Mouse (Mus musculus) kidney, embryonic 16.5 days (tissue): ENCODE measurements around the gene Adk. TPM values are rescaled to one million over a fixed set of nuclear protein-coding genes. Genes with fewer than 3 reads are reported as not detected.

Experiments used
- ATAC-seq: fragments of 200-750 bp; cut with Nextera tagmentation; 2 replicates; pipeline ENCODE4 v1.8.0; 2017; ENCODE audit warnings: moderate TSS enrichment; ENCODE audit not compliant: low FRiP score, low TSS enrichment
- H3K27ac ChIP-seq: fragments of 300-500 bp; sonication (generic); 2 replicates; pipeline ENCODE4 v1.5.1; 2014; ENCODE audit warnings: low read length
- H3K27me3 ChIP-seq: fragments of 300-500 bp; sonication (generic); 2 replicates; pipeline ENCODE4 v1.6.1; 2014; ENCODE audit warnings: low read length, control low read depth, mixed read lengths; ENCODE audit not compliant: insufficient read depth
- H3K36me3 ChIP-seq: fragments of 300-500 bp; sonication (generic); 2 replicates; pipeline ENCODE4 v1.6.1; 2014; ENCODE audit warnings: low read length, control low read depth, mixed read lengths; ENCODE audit not compliant: insufficient read depth
- H3K4me1 ChIP-seq: fragments of 300-500 bp; sonication (generic); 2 replicates; pipeline ENCODE4 v1.6.1; 2014; ENCODE audit warnings: low read length, control low read depth, mixed read lengths; ENCODE audit not compliant: insufficient read depth
- H3K4me2 ChIP-seq: fragments of 300-500 bp; sonication (generic); replicated peaks from 2 replicates; pipeline ENCODE4 v1.6.1; 2014; ENCODE audit warnings: low read depth, low read length
- H3K4me3 ChIP-seq: fragments of 300-500 bp; sonication (generic); 2 replicates; pipeline ENCODE4 v1.5.1; 2014; ENCODE audit warnings: mild to moderate bottlenecking, low read length
- H3K9ac ChIP-seq: fragments of 300-500 bp; sonication (generic); replicated peaks from 2 replicates; pipeline ENCODE4 v1.6.1; 2014; ENCODE audit warnings: low read length
- H3K9me3 ChIP-seq: fragments of 300-500 bp; sonication (generic); 2 replicates; pipeline ENCODE4 v1.6.1; 2016; ENCODE audit warnings: low read length, control low read depth
- WGBS: fragments of 180-500 bp; shearing (Covaris S2); extraction: QIAGEN DNeasy Blood & Tissue Kit; methylation state at CpG from one replicate; pipeline ENCODE4 v1.1.7; 2014; 5-methylcytosine and 5-hydroxymethylcytosine counted together
- polyA plus RNA-seq: library from polyadenylated mRNA; unstranded; fragments of >200 nt; fragmentation: Nextera tagmentation; extraction: Ambion mirVana; gene quantifications from 2 replicates; pipeline ENCODE4 v1.2.1, GENCODE M21; 2015

The Adk gene
- polyA plus RNA-seq, 1 experiment from 2014 or later, result 167 TPM

- no peak overlapping the region for H3K9ac ChIP-seq
Observed at GRCm38 (mm10) chr14:21268229-21268628, 215.9 kb downstream of the Adk start.

DNA sequence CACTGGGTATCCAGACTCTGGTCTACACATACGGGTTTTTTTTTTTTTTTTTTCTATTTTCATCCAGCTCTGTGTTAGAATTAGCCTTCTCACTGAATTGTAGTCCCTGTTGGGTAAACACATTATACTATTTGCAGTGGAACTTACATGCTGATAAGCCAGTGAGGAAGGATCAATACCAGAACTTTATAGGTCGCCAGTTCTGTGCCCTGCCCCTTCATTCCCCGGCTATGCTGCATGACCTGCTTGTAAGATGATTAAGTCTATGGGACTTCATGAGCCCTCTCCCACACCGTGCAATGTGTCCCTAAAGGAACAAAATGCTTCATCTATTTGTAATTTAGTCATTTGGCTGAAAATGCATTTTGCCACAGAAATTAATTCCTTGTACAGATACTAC lies 219.1 kb downstream of the Adk start:
- Histone ChIP-seq H3K4me1 (0 out of 2 replicates have a peak, but pooled peaks cover 8% of the 10 kb centered on the region), H3K9ac (no peak overlapping the region), H3K9me3 (no peaks in the 10 kb centered on the region), H3K27me3 (no peaks in the 10 kb centered on the region), H3K36me3 (no peaks in the 10 kb centered on the region), H3K4me3 (no peak overlapping the region), H3K4me2 (no peak overlapping the region), H3K27ac (no peak overlapping the region)
- no peak for ATAC-seq
- 86% methylated on average over 4 of the region's 4 CpGs for WGBS

More at GRCm38 (mm10) chr14:21268229-21268628, 215.9 kb downstream of the Adk start:
- Histone ChIP-seq H3K27me3 (no peaks in the 10 kb centered on the region), H3K36me3 (no peaks in the 10 kb centered on the region), H3K4me3 (no peak overlapping the region), H3K9me3 (no peaks in the 10 kb centered on the region), H3K4me1 (no peaks in the 10 kb centered on the region), H3K4me2 (no peak overlapping the region), H3K27ac (no peak overlapping the region)
- 91% methylated on average over 8 of the region's 8 CpGs for WGBS
- no peak for ATAC-seq

GRCm38 (mm10) chr14:21275786-21276185 lies 223.4 kb downstream of the Adk start:
- Histone ChIP-seq H3K9me3 (no peaks in the 10 kb centered on the region), H3K9ac (no peak overlapping the region), H3K27ac (no peak overlapping the region), H3K4me1 (0 out of 2 replicates have a peak, but pooled peaks cover 8% of the 10 kb centered on the region), H3K4me2 (no peak overlapping the region), H3K27me3 (no peaks in the 10 kb centered on the region), H3K4me3 (no peak overlapping the region), H3K36me3 (no peaks in the 10 kb centered on the region)
- 91% methylated on average over 1 of the region's 1 CpGs for WGBS
- no peak for ATAC-seq

- no peak overlapping the region for H3K4me2 ChIP-seq
- no peaks in the 10 kb centered on the region for H3K27me3 ChIP-seq
- H3K9me3 ChIP-seq, result no peaks in the 10 kb centered on the region
- H3K9ac ChIP-seq, result no peak overlapping the region
- no peak for ATAC-seq
- 0 out of 2 replicates have a peak, but pooled peaks cover 12% of the 10 kb centered on the region for H3K4me1 ChIP-seq
- H3K27ac ChIP-seq, result no peak overlapping the region
- H3K4me3 ChIP-seq, result no peak overlapping the region
- WGBS, result 94% methylated on average over 2 of the region's 2 CpGs
- no peaks in the 10 kb centered on the region for H3K36me3 ChIP-seq
Observed at GRCm38 (mm10) chr14:21278290-21278689, 225.9 kb downstream of the Adk start.

- Histone ChIP-seq H3K27me3 (no peaks in the 10 kb centered on the region), H3K4me1 (0 out of 2 replicates have a peak, but pooled peaks cover 7% of the 10 kb centered on the region), H3K9ac (no peak overlapping the region), H3K4me3 (no peak overlapping the region), H3K27ac (no peak overlapping the region), H3K4me2 (no peak overlapping the region), H3K9me3 (no peaks in the 10 kb centered on the region), H3K36me3 (no peaks in the 10 kb centered on the region)
- ATAC-seq, result no peak
- WGBS, result 62% methylated on average over 6 of the region's 6 CpGs
Observed at GRCm38 (mm10) chr14:21278907-21279535, 226.6 kb downstream of the Adk start.

DNA sequence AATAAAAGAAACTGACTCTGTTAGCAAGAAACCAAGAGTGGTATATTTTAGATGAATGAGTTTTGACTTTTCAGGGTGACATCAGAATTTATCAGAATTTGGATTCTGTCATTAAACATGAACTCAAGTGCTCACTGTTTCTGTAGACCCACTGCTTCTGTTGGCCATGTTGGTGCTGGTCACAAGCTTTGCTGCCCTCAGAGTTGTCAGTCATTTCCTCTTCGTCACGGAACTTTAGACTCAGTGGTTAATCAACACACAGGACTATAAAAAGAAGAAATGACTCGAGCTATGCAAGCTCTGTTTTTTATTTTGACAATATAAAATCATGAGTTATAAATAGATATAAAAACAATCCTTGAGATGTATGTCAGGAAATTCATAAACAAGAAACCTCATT lies 228.1 kb downstream of the Adk start:
- no peaks in the 10 kb centered on the region for H3K36me3 ChIP-seq
- no peak for ATAC-seq
- 0 out of 2 replicates have a peak, but pooled peaks cover 4% of the 10 kb centered on the region for H3K4me1 ChIP-seq
- H3K9me3 ChIP-seq, result no peaks in the 10 kb centered on the region
- H3K4me2 ChIP-seq, result no peak overlapping the region
- no peak overlapping the region for H3K27ac ChIP-seq
- H3K9ac ChIP-seq, result no peak overlapping the region
- H3K27me3 ChIP-seq, result no peaks in the 10 kb centered on the region
- WGBS, result 54% methylated on average over 3 of the region's 3 CpGs
- H3K4me3 ChIP-seq, result no peak overlapping the region

DNA sequence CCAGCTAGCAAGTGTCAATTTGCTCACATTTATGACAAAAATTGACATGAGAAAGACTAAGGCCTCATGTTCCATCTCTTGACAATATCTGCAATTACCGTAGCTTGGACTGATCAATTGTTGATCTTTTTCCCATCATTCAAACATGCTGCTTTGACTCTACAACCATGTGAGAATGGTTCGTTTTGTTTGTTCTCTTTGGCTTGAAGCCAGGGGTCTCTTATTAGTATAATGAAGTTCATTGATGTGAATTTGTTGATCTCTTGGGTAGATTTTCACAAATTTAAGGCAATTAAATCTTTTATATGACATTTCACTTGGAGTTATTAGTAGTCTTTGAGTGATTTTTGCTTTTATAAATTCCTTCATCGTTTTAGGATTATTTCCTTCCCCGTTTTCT lies 229.1 kb downstream of the Adk start:
- H3K27me3 ChIP-seq, result no peaks in the 10 kb centered on the region
- no peak overlapping the region for H3K4me3 ChIP-seq
- H3K9me3 ChIP-seq, result no peaks in the 10 kb centered on the region
- no peak overlapping the region for H3K9ac ChIP-seq
- H3K36me3 ChIP-seq, result no peaks in the 10 kb centered on the region
- H3K4me2 ChIP-seq, result no peak overlapping the region
- H3K4me1 ChIP-seq, result 0 out of 2 replicates have a peak, but pooled peaks cover 8% of the 10 kb centered on the region
- no peak overlapping the region for H3K27ac ChIP-seq
- ATAC-seq, result no peak
- WGBS, result 80% methylated on average over 4 of the region's 4 CpGs

- Histone ChIP-seq H3K4me1 (0 out of 2 replicates have a peak, but pooled peaks cover 10% of the 10 kb centered on the region), H3K27ac (no peak overlapping the region), H3K4me2 (no peak overlapping the region), H3K36me3 (no peaks in the 10 kb centered on the region), H3K9ac (no peak overlapping the region), H3K4me3 (no peak overlapping the region), H3K27me3 (no peaks in the 10 kb centered on the region), H3K9me3 (no peaks in the 10 kb centered on the region)
- 54% methylated on average over 7 of the region's 7 CpGs for WGBS
- ATAC-seq, result no peak
Observed at GRCm38 (mm10) chr14:21284116-21284515, 231.7 kb downstream of the Adk start.

DNA sequence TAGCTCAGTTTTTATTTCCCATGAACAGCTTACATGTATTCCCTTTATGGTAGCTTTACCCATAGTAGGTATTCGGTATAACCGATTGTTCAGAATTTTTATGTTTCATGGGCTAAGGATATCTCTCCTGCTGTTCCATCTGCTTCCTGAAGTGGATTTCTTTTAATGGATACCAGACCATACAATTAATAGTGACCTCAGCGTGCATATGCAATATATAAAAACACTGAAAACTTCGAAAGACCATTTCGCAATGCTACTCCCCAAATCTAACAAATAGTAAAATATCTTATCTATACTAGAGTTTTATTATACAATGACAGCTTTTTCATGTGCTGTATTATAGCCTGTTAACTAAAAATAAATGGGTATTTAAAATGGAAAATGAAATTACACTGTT lies 232.5 kb downstream of the Adk start:
- Histone ChIP-seq H3K4me2 (no peak overlapping the region), H3K9me3 (no peaks in the 10 kb centered on the region), H3K4me1 (0 out of 2 replicates have a peak, but pooled peaks cover 10% of the 10 kb centered on the region), H3K27me3 (no peaks in the 10 kb centered on the region), H3K27ac (no peak overlapping the region), H3K4me3 (no peak overlapping the region), H3K9ac (no peak overlapping the region), H3K36me3 (no peaks in the 10 kb centered on the region)
- ATAC-seq, result no peak
- WGBS, result 77% methylated on average over 5 of the region's 5 CpGs

GRCm38 (mm10) chr14:21286274-21286673 lies 233.9 kb downstream of the Adk start:
- ATAC-seq, result no peak
- H3K4me2 ChIP-seq, result no peak overlapping the region
- no peaks in the 10 kb centered on the region for H3K36me3 ChIP-seq
- H3K4me1 ChIP-seq, result 0 out of 2 replicates have a peak, but pooled peaks cover 10% of the 10 kb centered on the region
- H3K9ac ChIP-seq, result no peak overlapping the region
- no peaks in the 10 kb centered on the region for H3K9me3 ChIP-seq
- WGBS, result 64% methylated on average over 7 of the region's 7 CpGs
- H3K4me3 ChIP-seq, result no peak overlapping the region
- no peaks in the 10 kb centered on the region for H3K27me3 ChIP-seq
- H3K27ac ChIP-seq, result no peak overlapping the region
